Mouse (Mus musculus) macrophage (primary cell): Measurements from ENCODE around the gene Rcan3. TPM values are rescaled to one million over a fixed set of nuclear protein-coding genes. Genes with fewer than 3 reads are reported as not detected.

Source experiments
- H3K27ac ChIP-seq: fragments of 350-480 bp; formaldehyde crosslinking; 2 replicates; pipeline ENCODE4 v1.9.0; 2021
- H3K36me3 ChIP-seq: fragments of 350-480 bp; formaldehyde crosslinking; 2 replicates; pipeline ENCODE4 v1.9.0; 2021; ENCODE audit errors: inconsistent target
- H3K4me3 ChIP-seq: fragments of 350-480 bp; formaldehyde crosslinking; 2 replicates; pipeline ENCODE4 v1.9.0; 2021; ENCODE audit errors: inconsistent target
- H3K79me2 ChIP-seq: fragments of 350-480 bp; formaldehyde crosslinking; 2 replicates; pipeline ENCODE4 v1.9.0; 2021; ENCODE audit errors: inconsistent target
- WGBS: methylation state at CpG from one replicate; pipeline ENCODE4 v1.1.7; 2026; ENCODE audit warnings: inconsistent platforms; ENCODE audit not compliant: missing documents; 5-methylcytosine and 5-hydroxymethylcytosine counted together
- polyA plus RNA-seq: library from polyadenylated mRNA; stranded (reverse); fragments of 250-400 nt; gene quantifications from 3 replicates; pipeline ENCODE4 v1.2.4, GENCODE M21; 2018; ENCODE audit warnings: inconsistent platforms

Rcan3 gene
- polyA plus RNA-seq, 1 experiment from 2014 or later: 11.8 TPM

GRCm38 (mm10) chr4:135397551-135397950 is 36.1 kb downstream of the Rcan3 start:
- Histone ChIP-seq H3K4me3 (no peak overlapping the region), H3K36me3 (no peaks in the 10 kb centered on the region), H3K27ac (no peak overlapping the region), H3K79me2 (no peaks in the 10 kb centered on the region)
- 26% methylated on average over 16 of the region's 16 CpGs for WGBS

GRCm38 (mm10) chr4:135396303-135396702 is 37.4 kb downstream of the Rcan3 start:
- 92% methylated on average over 5 of the region's 5 CpGs for whole genome bisulfite sequencing
- Histone ChIP-seq H3K79me2 (no peaks in the 10 kb centered on the region), H3K36me3 (no peaks in the 10 kb centered on the region), H3K27ac (no peak overlapping the region), H3K4me3 (no peak overlapping the region)

- H3K79me2 ChIP-seq: no peaks in the 10 kb centered on the region
- no peaks in the 10 kb centered on the region for H3K36me3 ChIP-seq
- 100% methylated on average over 4 of the region's 4 CpGs for WGBS
- H3K27ac ChIP-seq: no peak overlapping the region
- H3K4me3 ChIP-seq: no peak overlapping the region
These were observed 38.3 kb downstream of the Rcan3 start for GRCm38 (mm10) chr4:135395375-135395774.

GRCm38 (mm10) chr4:135394666-135395065 is 39.0 kb downstream of the Rcan3 start:
- Histone ChIP-seq H3K79me2 (no peaks in the 10 kb centered on the region), H3K4me3 (no peak overlapping the region), H3K27ac (no peak overlapping the region), H3K36me3 (no peaks in the 10 kb centered on the region)
- 92% methylated on average over 7 of the region's 7 CpGs for WGBS

GRCm38 (mm10) chr4:135393381-135393780 is 40.3 kb downstream of the Rcan3 start:
- 72% methylated on average over 6 of the region's 6 CpGs for WGBS
- Histone ChIP-seq H3K79me2 (no peaks in the 10 kb centered on the region), H3K27ac (no peak overlapping the region), H3K36me3 (no peaks in the 10 kb centered on the region), H3K4me3 (no peak overlapping the region)

GRCm38 (mm10) chr4:135392801-135393200 is 40.9 kb downstream of the Rcan3 start:
- no peak overlapping the region for H3K27ac ChIP-seq
- H3K36me3 ChIP-seq: no peaks in the 10 kb centered on the region
- no peak overlapping the region for H3K4me3 ChIP-seq
- WGBS: 89% methylated on average over 3 of the region's 3 CpGs
- no peaks in the 10 kb centered on the region for H3K79me2 ChIP-seq

- 74% methylated on average over 6 of the region's 6 CpGs for WGBS
- Histone ChIP-seq H3K4me3 (no peak overlapping the region), H3K27ac (no peak overlapping the region), H3K79me2 (no peaks in the 10 kb centered on the region), H3K36me3 (no peaks in the 10 kb centered on the region)
These were observed 42.6 kb downstream of the Rcan3 start for GRCm38 (mm10) chr4:135391014-135391413.

- Histone ChIP-seq H3K36me3 (no peaks in the 10 kb centered on the region), H3K27ac (no peak overlapping the region), H3K79me2 (no peaks in the 10 kb centered on the region), H3K4me3 (no peak overlapping the region)
- WGBS: 27% methylated on average over 5 of the region's 10 CpGs
These were observed 48.0 kb downstream of the Rcan3 start for GRCm38 (mm10) chr4:135385614-135386013.

- WGBS: 4% methylated on average over 14 of the region's 14 CpGs
- no peak overlapping the region for H3K27ac ChIP-seq
- no peaks in the 10 kb centered on the region for H3K79me2 ChIP-seq
- no peaks in the 10 kb centered on the region for H3K36me3 ChIP-seq
- H3K4me3 ChIP-seq: no peak overlapping the region
These were observed 51.3 kb downstream of the Rcan3 start for GRCm38 (mm10) chr4:135382316-135382715.

- H3K27ac ChIP-seq: no peak overlapping the region
- H3K36me3 ChIP-seq: no peaks in the 10 kb centered on the region
- no peaks in the 10 kb centered on the region for H3K79me2 ChIP-seq
- WGBS: 70% methylated on average over 7 of the region's 8 CpGs
- no peak overlapping the region for H3K4me3 ChIP-seq
These were observed 52.3 kb downstream of the Rcan3 start for GRCm38 (mm10) chr4:135381355-135381754.

GRCm38 (mm10) chr4:135377241-135377640 is 56.4 kb downstream of the Rcan3 start:
- no peaks in the 10 kb centered on the region for H3K79me2 ChIP-seq
- no peak overlapping the region for H3K4me3 ChIP-seq
- H3K27ac ChIP-seq: no peak overlapping the region
- no peaks in the 10 kb centered on the region for H3K36me3 ChIP-seq
- 93% methylated on average over 11 of the region's 11 CpGs for WGBS

GRCm38 (mm10) chr4:135375444-135375843 is 58.2 kb downstream of the Rcan3 start:
- Histone ChIP-seq H3K79me2 (no peaks in the 10 kb centered on the region), H3K27ac (no peak overlapping the region), H3K4me3 (no peak overlapping the region), H3K36me3 (no peaks in the 10 kb centered on the region)
- WGBS: 84% methylated on average over 2 of the region's 3 CpGs

- H3K36me3 ChIP-seq: no peaks in the 10 kb centered on the region
- no peak overlapping the region for H3K27ac ChIP-seq
- WGBS: 88% methylated on average over 5 of the region's 5 CpGs
- no peak overlapping the region for H3K4me3 ChIP-seq
- no peaks in the 10 kb centered on the region for H3K79me2 ChIP-seq
These were observed 60.4 kb downstream of the Rcan3 start for GRCm38 (mm10) chr4:135373299-135373698.

- H3K36me3 ChIP-seq: no peaks in the 10 kb centered on the region
- H3K79me2 ChIP-seq: no peaks in the 10 kb centered on the region
- H3K4me3 ChIP-seq: no peak overlapping the region
- H3K27ac ChIP-seq: no peak overlapping the region
- WGBS: 92% methylated on average over 11 of the region's 11 CpGs
These were observed 63.3 kb downstream of the Rcan3 start for GRCm38 (mm10) chr4:135370372-135370771.

- no peaks in the 10 kb centered on the region for H3K79me2 ChIP-seq
- no peak overlapping the region for H3K4me3 ChIP-seq
- H3K36me3 ChIP-seq: no peaks in the 10 kb centered on the region
- no peak overlapping the region for H3K27ac ChIP-seq
- whole genome bisulfite sequencing: 89% methylated on average over 6 of the region's 6 CpGs
These were observed 70.8 kb downstream of the Rcan3 start for GRCm38 (mm10) chr4:135362828-135363227.
